Mouse (Mus musculus): ENCODE data around the gene Ttk. TPM values are rescaled to one million over a fixed set of nuclear protein-coding genes. Genes with fewer than 3 reads are reported as not detected.

Gene Ttk
- 9.7 and 13.5 TPM in 2 replicates for polyA plus RNA-seq (2011; ENCODE audit: insufficient read depth, insufficient read length, low replicate concordance, missing spikeins)

DNA sequence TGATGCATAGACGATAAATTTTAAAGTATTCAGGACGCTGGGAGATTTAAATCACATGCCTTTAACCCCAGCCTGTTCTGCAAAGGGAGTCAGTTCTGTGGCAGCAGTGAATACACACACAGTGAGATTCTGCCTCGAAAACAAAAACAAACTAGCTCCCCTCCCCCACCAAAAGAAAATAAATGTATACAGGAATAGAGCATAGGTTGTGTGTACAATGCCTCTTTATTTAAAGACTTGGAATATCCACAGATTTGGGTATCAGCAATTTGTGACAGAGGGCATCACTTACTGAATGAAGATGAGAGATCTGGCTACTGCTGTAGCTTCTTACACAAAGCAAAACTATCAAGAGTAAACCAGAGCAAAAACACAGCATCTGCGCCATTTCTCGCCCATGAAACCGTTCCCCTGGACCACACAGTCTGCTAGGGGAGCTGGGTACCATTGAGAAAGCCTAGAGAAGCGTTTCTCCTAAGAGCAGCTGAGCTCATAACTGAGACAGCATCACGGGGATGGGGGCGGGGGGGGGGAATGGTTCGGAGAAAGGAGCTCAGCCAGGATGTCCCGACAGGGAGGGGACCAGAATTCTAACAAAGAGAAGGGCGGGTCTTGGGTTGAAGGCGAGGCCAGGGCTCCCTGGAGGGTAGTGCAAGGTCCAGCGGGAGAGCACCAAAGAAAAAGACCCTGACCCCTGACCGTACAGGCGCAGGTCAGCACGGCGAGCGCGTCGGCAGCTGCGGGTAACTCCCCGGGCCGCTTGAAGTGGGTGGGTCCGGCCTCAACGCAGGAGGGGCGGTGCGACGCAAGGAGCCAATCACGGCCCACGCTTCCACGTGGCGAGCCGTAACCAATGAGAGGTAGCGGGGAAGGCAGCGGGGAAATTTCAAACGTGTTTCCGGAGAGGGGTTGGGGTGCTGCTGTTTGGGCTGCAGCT lies at the start of gene Ttk:
Gene Ttk (plus strand): TSS at position 879 of the 937 bp plus-strand sequence.
- H3K4me3 ChIP-seq (replicated peaks; ENCODE audit: control insufficient read depth, low read depth, low read length) = peak within 1 kb of the TSS; percentile 94
- 2% methylated on average over 38 of the region's 38 CpGs for whole genome bisulfite sequencing
- peaks cover 3% of the 10 kb centered on the region; the same call in 1 of the 2 replicates for H3K4me1 ChIP-seq (ENCODE audit: control insufficient read depth, insufficient read depth, low read length)
- peak; percentile 82; the same call in 1 of the 2 replicates for TF ChIP-seq POLR2A (IDR thresholded peaks at IDR 0.05; ENCODE audit: borderline replicate concordance, control insufficient read depth, low read depth, low read length)
- TF ChIP-seq CTCF (IDR thresholded peaks at IDR 0.05; ENCODE audit: control insufficient read depth, insufficient read depth, low read length) = no peak
- H3K27ac ChIP-seq (ENCODE audit: control insufficient read depth, insufficient read depth, low read depth, low read length, poor library complexity) = peak within 1 kb of the TSS; percentile 68

DNA sequence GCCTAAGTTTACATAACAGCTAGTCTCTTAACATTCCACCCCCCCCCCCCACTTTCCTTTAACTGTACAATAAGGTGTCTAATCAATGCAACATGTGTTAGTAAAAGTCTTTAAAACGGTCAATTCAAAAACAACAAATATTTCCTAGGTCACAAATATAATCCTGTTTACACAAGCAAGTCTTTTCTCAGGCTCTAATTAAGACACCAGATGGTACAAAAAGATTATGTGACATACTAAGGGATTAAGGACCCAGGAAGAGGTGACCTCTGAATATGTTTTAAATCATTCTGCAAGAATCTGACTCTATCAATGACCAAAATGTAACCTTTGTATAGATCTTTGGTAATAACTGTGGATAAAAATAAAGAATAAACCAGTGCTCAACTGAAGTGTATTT lies 49.0 kb upstream of the Ttk start:
- 73% methylated on average over 1 of the region's 1 CpGs for WGBS
- no peak overlapping the region for H3K4me3 ChIP-seq (replicated peaks; ENCODE audit: control insufficient read depth, low read depth, low read length)
- no peaks in the 10 kb centered on the region for H3K4me1 ChIP-seq (ENCODE audit: control insufficient read depth, insufficient read depth, low read length)
- H3K27ac ChIP-seq (ENCODE audit: control insufficient read depth, insufficient read depth, low read depth, low read length, poor library complexity) = no peak overlapping the region
- TF ChIP-seq POLR2A (IDR thresholded peaks at IDR 0.05; ENCODE audit: borderline replicate concordance, control insufficient read depth, low read depth, low read length) (no peak), CTCF (IDR thresholded peaks at IDR 0.05; ENCODE audit: control insufficient read depth, insufficient read depth, low read length) (no peak)

DNA sequence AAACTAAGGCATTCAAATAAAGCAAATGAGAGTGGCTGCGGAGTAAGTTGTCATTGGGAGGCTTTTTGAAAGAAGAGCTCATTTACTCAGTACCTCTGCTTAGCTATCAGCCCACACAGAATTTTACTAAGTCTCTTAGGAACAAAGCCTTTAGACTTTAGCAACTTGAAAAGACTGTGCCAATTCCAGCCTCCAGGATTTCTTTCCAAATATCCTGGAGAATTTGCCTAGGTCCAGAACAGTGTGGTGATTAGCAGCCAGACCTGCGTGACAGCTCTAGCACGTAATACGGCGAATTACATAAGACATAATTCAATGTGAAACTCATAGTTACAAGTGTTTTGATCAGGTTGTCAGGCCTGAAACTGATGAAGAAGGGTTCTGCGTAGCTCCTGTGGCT lies 45.2 kb upstream of the Ttk start:
- no peaks in the 10 kb centered on the region for H3K4me1 ChIP-seq (ENCODE audit: control insufficient read depth, insufficient read depth, low read length)
- H3K4me3 ChIP-seq (replicated peaks; ENCODE audit: control insufficient read depth, low read depth, low read length) = no peak overlapping the region
- no peak overlapping the region for H3K27ac ChIP-seq (ENCODE audit: control insufficient read depth, insufficient read depth, low read depth, low read length, poor library complexity)
- 89% methylated on average over 6 of the region's 6 CpGs for WGBS
- TF ChIP-seq CTCF (IDR thresholded peaks at IDR 0.05; ENCODE audit: control insufficient read depth, insufficient read depth, low read length) (no peak), POLR2A (IDR thresholded peaks at IDR 0.05; ENCODE audit: borderline replicate concordance, control insufficient read depth, low read depth, low read length) (no peak)

DNA sequence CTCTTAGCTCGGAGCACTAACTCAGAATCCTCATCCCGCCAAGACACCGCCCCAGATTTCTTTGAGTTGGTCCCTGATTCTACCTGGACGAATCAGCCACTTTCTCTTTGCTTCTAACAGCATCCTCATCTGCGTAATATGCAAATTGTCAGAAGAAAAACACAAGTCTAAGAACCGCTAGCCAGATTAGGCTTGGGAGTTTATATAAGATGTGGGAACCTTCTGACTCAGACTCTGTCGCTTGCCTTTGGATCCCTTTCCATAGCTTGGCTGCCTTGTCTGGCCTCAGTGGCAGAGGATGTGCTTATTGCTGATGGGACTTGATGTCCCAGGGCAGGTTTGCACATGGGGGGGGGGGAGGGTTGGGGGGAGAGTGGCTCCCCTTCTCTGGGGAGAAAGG lies 37.6 kb upstream of the Ttk start:
- TF ChIP-seq CTCF (IDR thresholded peaks at IDR 0.05; ENCODE audit: control insufficient read depth, insufficient read depth, low read length) (no peak), POLR2A (IDR thresholded peaks at IDR 0.05; ENCODE audit: borderline replicate concordance, control insufficient read depth, low read depth, low read length) (no peak)
- no peak overlapping the region for H3K27ac ChIP-seq (ENCODE audit: control insufficient read depth, insufficient read depth, low read depth, low read length, poor library complexity)
- no peak overlapping the region for H3K4me3 ChIP-seq (replicated peaks; ENCODE audit: control insufficient read depth, low read depth, low read length)
- 83% methylated on average over 7 of the region's 7 CpGs for WGBS
- no peaks in the 10 kb centered on the region for H3K4me1 ChIP-seq (ENCODE audit: control insufficient read depth, insufficient read depth, low read length)

DNA sequence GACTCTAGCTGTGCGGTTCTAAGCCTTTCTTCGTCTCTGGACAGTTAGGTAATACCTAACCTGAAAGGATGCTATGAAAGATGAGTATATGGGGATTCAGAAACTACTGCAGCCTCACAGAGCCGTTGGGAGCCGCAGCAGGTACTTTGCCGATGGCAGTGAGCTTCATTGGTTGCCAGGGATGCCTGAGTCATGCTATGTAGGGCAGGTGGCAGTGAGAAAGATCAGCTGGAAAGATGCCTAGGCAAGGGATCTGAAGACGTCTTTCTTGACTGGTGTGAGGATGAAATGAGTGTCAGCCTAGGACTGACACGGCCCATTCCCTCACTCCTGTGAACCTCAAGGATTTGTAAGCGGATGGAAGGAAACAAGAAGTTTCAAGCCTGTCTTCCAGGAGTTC lies 36.6 kb upstream of the Ttk start:
- Histone ChIP-seq H3K4me1 (ENCODE audit: control insufficient read depth, insufficient read depth, low read length) (no peaks in the 10 kb centered on the region), H3K27ac (ENCODE audit: control insufficient read depth, insufficient read depth, low read depth, low read length, poor library complexity) (no peak overlapping the region), H3K4me3 (replicated peaks; ENCODE audit: control insufficient read depth, low read depth, low read length) (no peak overlapping the region)
- TF ChIP-seq CTCF (IDR thresholded peaks at IDR 0.05; ENCODE audit: control insufficient read depth, insufficient read depth, low read length) (no peak), POLR2A (IDR thresholded peaks at IDR 0.05; ENCODE audit: borderline replicate concordance, control insufficient read depth, low read depth, low read length) (no peak)
- 74% methylated on average over 8 of the region's 8 CpGs for WGBS

DNA sequence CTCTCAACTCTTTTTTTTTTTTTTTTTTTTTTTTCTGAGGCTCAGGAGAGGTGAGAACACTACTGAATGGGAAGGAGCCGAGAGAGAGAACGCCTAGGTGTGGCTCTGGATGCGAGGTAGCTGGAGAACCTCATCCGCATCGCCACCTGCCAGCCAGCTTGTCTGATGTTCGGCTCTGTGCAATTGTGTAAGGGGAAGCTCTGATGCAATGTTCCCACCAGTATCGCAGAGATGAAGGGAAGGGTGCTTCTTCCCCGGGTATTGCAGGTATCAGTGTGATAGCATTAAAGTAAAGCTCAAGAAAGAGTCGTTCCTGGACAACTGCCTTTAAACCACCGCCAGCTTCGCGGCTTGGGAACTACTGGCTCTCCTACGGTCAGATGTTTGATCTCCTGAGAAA lies 30.1 kb upstream of the Ttk start:
- Histone ChIP-seq H3K4me1 (ENCODE audit: control insufficient read depth, insufficient read depth, low read length) (peaks cover 2% of the 10 kb centered on the region; the same call in 1 of the 2 replicates), H3K4me3 (replicated peaks; ENCODE audit: control insufficient read depth, low read depth, low read length) (no peak overlapping the region), H3K27ac (ENCODE audit: control insufficient read depth, insufficient read depth, low read depth, low read length, poor library complexity) (no peak overlapping the region)
- no peak for TF ChIP-seq POLR2A (IDR thresholded peaks at IDR 0.05; ENCODE audit: borderline replicate concordance, control insufficient read depth, low read depth, low read length)
- no peak for TF ChIP-seq CTCF (IDR thresholded peaks at IDR 0.05; ENCODE audit: control insufficient read depth, insufficient read depth, low read length)
- WGBS = 45% methylated on average over 13 of the region's 13 CpGs

DNA sequence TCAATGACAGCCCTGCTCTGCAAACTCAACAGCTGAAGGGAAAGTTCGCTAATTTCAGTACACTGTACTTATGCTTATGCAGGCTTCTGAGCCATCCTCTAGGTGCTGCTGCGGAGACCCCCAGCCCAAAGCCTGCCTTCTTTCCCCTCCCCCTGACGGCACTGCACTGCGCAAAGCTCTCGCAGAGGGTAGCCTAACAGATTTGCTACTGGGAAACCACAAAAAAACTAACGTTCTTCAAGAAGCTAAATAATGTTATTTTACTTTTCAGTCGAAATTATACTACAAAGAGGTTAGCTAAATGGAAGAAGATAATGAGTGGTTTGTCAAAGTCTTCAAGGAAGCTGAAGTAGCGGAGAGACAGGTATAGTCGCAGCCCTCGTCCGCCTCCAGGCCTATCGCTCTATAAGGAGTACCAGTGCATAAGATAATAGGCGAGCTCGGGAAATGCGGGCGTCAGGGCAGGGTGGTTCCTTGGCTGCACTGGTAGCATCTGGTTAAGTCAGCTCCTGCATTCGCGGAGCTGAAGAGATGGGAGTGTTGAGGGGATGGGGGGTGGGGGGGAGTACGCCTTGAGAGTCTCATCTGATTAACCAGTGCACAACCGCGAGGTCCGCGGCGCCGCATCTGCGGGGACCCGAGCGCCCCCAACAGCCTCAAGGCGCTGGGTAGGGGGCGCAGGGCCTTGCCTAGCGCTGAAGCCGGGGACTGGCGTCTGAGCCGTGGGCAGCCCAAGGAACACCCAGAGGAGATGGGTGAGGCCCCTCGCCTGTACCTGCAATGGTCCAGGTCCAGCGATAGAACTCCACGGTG lies 29.1 kb upstream of the Ttk start:
- H3K27ac ChIP-seq (ENCODE audit: control insufficient read depth, insufficient read depth, low read depth, low read length, poor library complexity) = no peak overlapping the region
- WGBS = 3% methylated on average over 37 of the region's 37 CpGs
- H3K4me1 ChIP-seq (ENCODE audit: control insufficient read depth, insufficient read depth, low read length) = peaks cover 2% of the 10 kb centered on the region; the same call in 1 of the 2 replicates
- TF ChIP-seq CTCF (IDR thresholded peaks at IDR 0.05; ENCODE audit: control insufficient read depth, insufficient read depth, low read length) = no peak
- no peak for TF ChIP-seq POLR2A (IDR thresholded peaks at IDR 0.05; ENCODE audit: borderline replicate concordance, control insufficient read depth, low read depth, low read length)
- H3K4me3 ChIP-seq (replicated peaks; ENCODE audit: control insufficient read depth, low read depth, low read length) = no peak overlapping the region

Measured in bone marrow, adult 2 months (tissue).